7 mouse cellular contexts compared by ENCODE assay signal in the genomic region with DNA sequence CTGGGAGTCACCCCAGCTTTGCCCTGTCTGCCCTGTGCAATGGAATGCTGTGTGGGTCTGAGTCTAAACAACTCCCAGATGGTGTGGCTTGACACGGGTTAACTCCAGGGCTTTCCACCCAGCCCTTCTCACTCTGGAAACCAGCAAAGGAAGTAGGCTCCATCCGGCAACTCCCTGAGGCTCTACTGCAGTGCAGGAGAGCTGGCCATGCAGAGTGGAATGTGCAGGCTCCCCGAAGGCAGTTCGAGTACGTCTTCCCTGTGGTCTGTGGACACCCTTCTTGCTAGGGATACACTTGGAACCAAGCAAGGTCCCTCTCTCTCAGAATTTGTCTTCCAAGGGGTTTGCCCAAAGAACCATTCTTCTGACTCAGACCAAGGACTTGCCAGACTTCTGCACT.
DNase-seq lines count a peak whose midpoint lies in the region; ATAC-seq and TF ChIP-seq lines count a peak whose summit lies in the region.

No protein-coding gene starts in this region.

- no peak for TF ChIP-seq POLR2A in embryonic fibroblast, embryonic 13.5 days (IDR thresholded peaks at IDR 0.05; ENCODE audit: low read depth, low read length)

- no peaks in the 10 kb centered on the region for H3K27me3 ChIP-seq in lung, postnatal 0 days (replicated peaks; ENCODE audit: insufficient read depth, low read length)

- no peak overlapping the region for H3K9ac ChIP-seq in lung, postnatal 0 days (replicated peaks; ENCODE audit: low read depth)

- H3K4me1 ChIP-seq in embryonic fibroblast, embryonic 13.5 days (ENCODE audit: control insufficient read depth, insufficient read depth, low read length) = peaks cover 28% of the 10 kb centered on the region
- H3K4me1 ChIP-seq in lung, postnatal 0 days (ENCODE audit: insufficient read depth, low read depth, low read length) = peaks cover 13% of the 10 kb centered on the region; the same call in 1 of the 2 replicates

- peak; percentile 62 for DNase-seq in embryo, embryonic 10.5 days (ENCODE audit: low spot score)
- peak; percentile 28 for DNase-seq in kidney, adult 18-20 months
- DNase-seq in lung, postnatal 0 days (ENCODE audit: low spot score) = peak; percentile 60
- no peak for DNase-seq in right cerebral cortex, adult 18-20 months
- DNase-seq in cerebellum, postnatal 36 days = no peak
- DNase-seq in left cerebral cortex, adult 8-10 months (ENCODE audit: low spot score in 2 of 2) = no peak

- WGBS in lung, postnatal 0 days = 29% methylated on average over 5 of the region's 5 CpGs

- H3K36me3 ChIP-seq in lung, postnatal 0 days (ENCODE audit: insufficient read depth, low read length) = peaks cover 4% of the 10 kb centered on the region; the same call in 1 of the 2 replicates

- H3K4me3 ChIP-seq in embryonic fibroblast, embryonic 13.5 days (ENCODE audit: insufficient read depth, low read length) = no peak overlapping the region
- no peak overlapping the region for H3K4me3 ChIP-seq in lung, postnatal 0 days (ENCODE audit: low read depth, low read length)

- no peak for TF ChIP-seq EP300 in lung, postnatal 0 days (IDR thresholded peaks at IDR 0.05)

- TF ChIP-seq CTCF in embryonic fibroblast, embryonic 13.5 days (IDR thresholded peaks at IDR 0.05; ENCODE audit: borderline replicate concordance, insufficient read depth, low read length) = no peak
- TF ChIP-seq CTCF in lung, postnatal 0 days (IDR thresholded peaks at IDR 0.05) = no peak

- no peaks in the 10 kb centered on the region for H3K9me3 ChIP-seq in lung, postnatal 0 days (ENCODE audit: low read length)

- H3K4me2 ChIP-seq in lung, postnatal 0 days (replicated peaks; ENCODE audit: low read depth, low read length) = 0 out of 2 replicates have a peak overlapping the region, but pooled peaks have one; percentile 3

- ATAC-seq in lung, postnatal 0 days = peak; percentile 70

- peak overlapping the region; percentile 76 for H3K27ac ChIP-seq in embryonic fibroblast, embryonic 13.5 days (ENCODE audit: insufficient read depth, low read length)
- peak overlapping the region; percentile 66 for H3K27ac ChIP-seq in lung, postnatal 0 days (ENCODE audit: low read length)

Comparison
In these comparisons a context has a peak if more than half of its experiments do, and no peak if none do; other contexts are left out.
1. DNase-seq: peak in embryo, embryonic 10.5 days (single experiment), kidney, adult 18-20 months (single experiment) and lung, postnatal 0 days (single experiment); none in right cerebral cortex, adult 18-20 months (single experiment), cerebellum, postnatal 36 days (0 of 2) and left cerebral cortex, adult 8-10 months (0 of 2).